Mouse (Mus musculus) kidney, embryonic 15.5 days (tissue): ENCODE measurements around the gene Vmn2r59. TPM values are rescaled to one million over a fixed set of nuclear protein-coding genes. Genes with fewer than 3 reads are reported as not detected.
"Not testable (repeated sequence)": the region's sequence is repeated elsewhere in the genome, so short reads cannot be mapped to it uniquely, and the experiment has no call there.

ENCODE experiments used
- ATAC-seq: fragments of 200-750 bp; cut with Nextera tagmentation; replicated peaks from 2 replicates; pipeline ENCODE4 v1.8.0; 2017; ENCODE audit warnings: moderate TSS enrichment; ENCODE audit not compliant: low FRiP score
- H3K27ac ChIP-seq: fragments of 300-500 bp; sonication (generic); 2 replicates; pipeline ENCODE4 v1.5.1; 2015; ENCODE audit warnings: mild to moderate bottlenecking, inconsistent platforms
- H3K27me3 ChIP-seq: fragments of 300-500 bp; sonication (generic); 2 replicates; pipeline ENCODE4 v1.6.1; 2015; ENCODE audit warnings: inconsistent platforms
- H3K36me3 ChIP-seq: fragments of 300-500 bp; sonication (generic); 2 replicates; pipeline ENCODE4 v1.6.1; 2015; ENCODE audit warnings: inconsistent platforms
- H3K4me1 ChIP-seq: fragments of 300-500 bp; sonication (generic); 2 replicates; pipeline ENCODE4 v1.6.1; 2015; ENCODE audit warnings: inconsistent platforms
- H3K4me2 ChIP-seq: fragments of 300-500 bp; sonication (generic); 2 replicates; pipeline ENCODE4 v1.6.1; 2015; ENCODE audit warnings: moderate library complexity, mild to moderate bottlenecking, inconsistent platforms
- H3K4me3 ChIP-seq: fragments of 300-500 bp; sonication (generic); replicated peaks from 2 replicates; pipeline ENCODE4 v1.5.1; 2015; ENCODE audit warnings: mild to moderate bottlenecking, inconsistent platforms
- H3K9ac ChIP-seq: fragments of 300-500 bp; sonication (generic); 2 replicates; pipeline ENCODE4 v1.6.1; 2015; ENCODE audit warnings: mild to moderate bottlenecking, inconsistent platforms
- H3K9me3 ChIP-seq: fragments of 300-500 bp; sonication (generic); replicated peaks from 2 replicates; pipeline ENCODE4 v1.6.1; 2016; ENCODE audit warnings: inconsistent platforms
- WGBS: fragments of 180-500 bp; shearing (Covaris S2); methylation state at CpG from one replicate; pipeline ENCODE4 v1.1.7; 2015; ENCODE audit warnings: mixed read lengths; 5-methylcytosine and 5-hydroxymethylcytosine counted together
- polyA plus RNA-seq: library from polyadenylated mRNA; unstranded; fragments of >200 nt; fragmentation: Nextera tagmentation; extraction: Ambion mirVana; gene quantifications from 2 replicates; pipeline ENCODE4 v1.2.1, GENCODE M21; 2015

Vmn2r59 gene
- polyA plus RNA-seq: not detected in 2 replicates

- Histone ChIP-seq H3K27ac (no peak within 1 kb of the TSS), H3K4me1 (no peaks in the 10 kb centered on the region), H3K9me3 (peaks cover 4% of the 10 kb centered on the region; the same call in 1 of the 2 replicates), H3K4me3 (no peak within 1 kb of the TSS), H3K27me3 (no peaks in the 10 kb centered on the region), H3K36me3 (no peaks in the 10 kb centered on the region), H3K9ac (no peak within 1 kb of the TSS), H3K4me2 (no peak within 1 kb of the TSS)
- no peak for ATAC-seq
These were observed at the start of gene Vmn2r59 for GRCm38 (mm10) chr7:42058923-42059322. TSS of gene Vmn2r59 (minus strand) at chr7:42059023.

GRCm38 (mm10) chr7:42107470-42107869, 48.6 kb upstream of the Vmn2r59 start, which contains the start of gene Vmn2r60:
TSS of gene Vmn2r60 (plus strand) at chr7:42107770.
- H3K27ac ChIP-seq: no peak within 1 kb of the TSS
- H3K27me3 ChIP-seq: no peaks in the 10 kb centered on the region
- ATAC-seq: no peak
- no peaks in the 10 kb centered on the region for H3K36me3 ChIP-seq
- H3K4me3 ChIP-seq: no peak within 1 kb of the TSS
- no peak within 1 kb of the TSS for H3K4me2 ChIP-seq
- H3K9me3 ChIP-seq: peaks cover 2% of the 10 kb centered on the region; the same call in 1 of the 2 replicates
- no peaks in the 10 kb centered on the region for H3K4me1 ChIP-seq
- WGBS: 73% methylated on average over 2 of the region's 2 CpGs
- H3K9ac ChIP-seq: no peak within 1 kb of the TSS

GRCm38 (mm10) chr7:42107061-42107460, 48.2 kb upstream of the Vmn2r59 start:
- H3K9ac ChIP-seq, H3K36me3 ChIP-seq, H3K9me3 ChIP-seq, H3K4me3 ChIP-seq, H3K4me1 ChIP-seq, H3K27me3 ChIP-seq, H3K27ac ChIP-seq, ATAC-seq, H3K4me2 ChIP-seq: not testable (repeated sequence)
- 78% methylated on average over 14 of the region's 14 CpGs for WGBS

Other genes starting within 250 kb of the Vmn2r59 start
- gene Vmn2r58, start 186.3 kb downstream of the Vmn2r59 start, polyA plus RNA-seq: not detected in 2 replicates
- gene Vmn2r60, start 48.7 kb upstream of the Vmn2r59 start, polyA plus RNA-seq: not detected in 2 replicates
- not detected in 2 replicates for gene Vmn2r61, start 201.0 kb upstream of the Vmn2r59 start, polyA plus RNA-seq